Mouse (Mus musculus): ENCODE measurements around the gene Acyp1.
"Not testable (repeated sequence)": the region's sequence is repeated elsewhere in the genome, so short reads cannot be mapped to it uniquely, and the experiment has no call there.

Gene Acyp1

GRCm38 (mm10) chr12:85281756-85282155, 6.5 kb downstream of the Acyp1 start:
- not testable (repeated sequence) for DNase-seq

DNA sequence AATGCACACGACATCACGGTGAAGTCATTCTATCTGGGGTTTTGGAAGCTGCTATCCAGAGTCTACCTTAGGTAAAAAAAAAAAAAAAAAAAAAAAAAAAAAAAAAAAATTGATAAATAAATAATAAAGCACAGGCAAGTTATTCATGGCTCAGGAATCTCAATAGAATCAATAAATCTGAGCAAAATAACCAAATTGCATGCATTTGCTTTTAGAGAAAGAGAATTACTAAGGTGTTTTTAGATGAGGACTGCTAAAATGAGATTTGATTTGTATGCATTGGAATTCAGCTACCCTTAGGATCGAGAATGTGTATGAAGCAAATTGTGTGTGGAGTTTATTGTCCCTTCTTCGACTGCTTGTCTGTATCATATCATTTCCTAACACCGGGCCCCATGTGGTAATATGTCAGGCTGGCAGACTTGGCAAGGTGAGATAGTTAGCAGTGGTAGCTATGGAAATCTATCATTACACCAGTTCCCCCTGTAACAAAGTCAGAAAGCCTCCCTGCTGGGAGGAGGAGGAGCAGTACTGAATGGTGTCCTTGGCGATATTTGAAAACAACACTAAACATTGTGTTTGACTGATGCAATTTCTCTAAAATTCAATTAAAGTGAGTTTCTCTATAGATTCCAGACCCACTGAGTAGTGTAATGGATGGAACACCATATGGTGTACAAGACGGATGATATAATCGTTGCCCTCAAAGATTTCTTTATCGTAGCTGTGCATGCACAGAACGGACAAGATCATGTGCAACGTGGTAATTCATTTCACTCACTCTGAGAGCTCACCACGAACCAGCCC, 7.2 kb downstream of the Acyp1 start:
- no peak for DNase-seq

GRCm38 (mm10) chr12:85280105-85280844, 8.0 kb downstream of the Acyp1 start:
- DNase-seq, result peak; percentile 89

DNA sequence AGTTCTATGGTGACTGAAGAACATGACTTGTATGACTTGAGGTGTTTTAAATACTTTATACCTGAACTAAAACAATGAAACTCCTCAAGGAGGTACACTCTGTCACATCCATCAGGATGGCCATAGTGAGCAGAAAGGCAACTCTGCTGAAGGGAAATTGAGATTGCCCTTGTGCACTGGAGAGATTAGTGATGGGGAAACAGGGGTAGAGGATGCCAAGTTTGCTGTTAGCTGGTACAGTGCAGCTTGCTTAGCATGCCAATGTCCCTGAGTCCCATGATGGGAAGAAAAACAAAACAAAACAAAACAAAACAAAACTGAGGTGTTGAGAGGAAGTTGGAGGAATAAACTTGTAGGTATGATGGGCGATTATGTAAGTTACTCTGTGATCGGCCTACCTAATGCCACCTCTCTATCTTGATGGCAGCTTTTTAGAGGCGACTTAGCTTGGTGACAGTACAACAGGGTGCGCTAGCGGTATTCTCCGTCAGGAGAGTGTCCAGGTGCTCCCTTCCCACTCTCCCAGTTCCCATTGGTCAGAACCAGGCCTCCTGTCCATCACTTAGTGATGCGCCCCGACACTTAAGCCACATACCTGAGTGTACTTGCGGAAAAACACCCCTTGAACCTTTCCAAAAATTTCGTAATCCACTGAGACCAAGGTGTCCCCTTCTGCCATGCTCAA, 8.7 kb downstream of the Acyp1 start:
- no peak for DNase-seq

DNA sequence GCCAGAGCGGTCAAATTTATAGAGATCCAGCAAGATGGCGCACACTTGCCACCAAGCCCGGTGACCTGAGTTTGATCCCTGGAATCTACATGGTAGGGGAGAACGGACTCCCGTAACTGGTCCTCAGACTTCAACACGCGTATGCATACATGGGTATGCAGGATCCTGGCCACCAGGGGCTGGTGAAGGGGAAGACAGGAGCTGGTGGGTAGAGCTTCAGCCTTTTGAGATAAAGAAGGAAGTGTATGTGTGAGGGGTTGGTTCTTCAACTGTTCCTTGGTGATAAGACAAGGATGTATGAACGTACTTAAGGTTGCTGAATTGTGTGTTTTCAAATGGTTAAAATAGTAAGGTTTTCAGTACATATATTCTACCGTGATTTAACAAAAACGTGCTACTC, 9.3 kb downstream of the Acyp1 start:
- no peak for DNase-seq

DNA sequence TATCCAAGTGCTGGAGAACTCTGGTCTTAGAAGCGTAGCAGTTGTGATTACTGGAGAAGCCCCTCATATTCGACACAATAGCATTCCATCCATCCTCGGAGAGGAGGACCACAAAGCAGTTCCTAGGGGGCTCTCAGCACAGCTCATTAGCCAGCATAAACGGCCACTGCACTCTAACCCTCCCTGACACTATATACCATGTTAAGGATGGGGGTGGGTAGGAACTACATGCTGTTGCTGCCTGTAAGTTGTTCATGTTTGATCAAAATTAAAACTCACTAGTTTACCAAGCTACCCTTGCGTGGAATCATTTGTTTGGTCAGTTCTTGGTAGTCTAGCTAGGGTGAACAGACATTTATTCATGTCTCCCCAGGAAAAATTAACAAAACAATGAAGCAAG, 12.0 kb downstream of the Acyp1 start:
- no peak for DNase-seq

DNA sequence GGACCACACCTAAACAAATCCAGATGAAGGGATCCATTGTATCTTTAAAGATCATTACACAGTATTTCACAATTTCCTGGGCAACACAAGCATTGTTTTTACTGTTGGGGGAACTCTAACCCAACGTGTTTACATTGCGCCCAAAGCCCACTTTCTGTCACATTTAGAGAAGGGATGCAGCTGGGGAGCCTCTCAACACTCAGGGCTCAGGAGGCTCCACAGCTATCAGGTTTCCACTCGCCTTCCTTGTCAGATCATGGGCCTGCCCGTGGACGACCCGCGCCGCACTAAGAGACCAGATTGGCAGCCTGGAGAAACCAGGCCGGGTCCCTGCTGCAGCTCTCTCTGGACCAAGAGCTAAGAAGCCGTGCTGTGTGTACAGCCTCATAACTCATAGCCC, 14.7 kb downstream of the Acyp1 start:
- no peak for DNase-seq

- DNase-seq, result no peak
Observed at GRCm38 (mm10) chr12:85271843-85272206, 16.4 kb downstream of the Acyp1 start.

GRCm38 (mm10) chr12:85271132-85271842, 17.0 kb downstream of the Acyp1 start:
- no peak for DNase-seq

DNA sequence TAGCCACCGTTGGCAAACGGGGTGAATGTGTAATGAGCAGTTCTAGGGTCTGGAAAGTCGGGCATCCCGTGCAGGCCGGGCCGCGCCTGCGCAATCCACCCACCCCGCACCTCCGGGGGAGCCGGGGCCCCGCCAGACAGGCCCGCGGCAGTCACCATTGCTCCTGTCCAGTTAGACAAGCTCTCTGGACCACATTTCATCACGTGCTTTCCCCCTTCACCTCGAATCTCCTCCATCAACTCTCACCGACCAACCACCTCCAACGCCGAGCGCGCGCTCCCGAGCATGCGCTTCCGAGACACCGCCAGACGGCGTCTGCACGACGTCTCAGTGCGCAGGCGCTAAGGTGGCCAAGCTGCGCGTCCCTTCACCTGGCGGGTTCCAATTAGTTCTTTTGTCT, 17.9 kb downstream of the Acyp1 start, which contains the start of gene Mlh3:
TSS of gene Mlh3 (minus strand) at position 281 of the 400 bp plus-strand sequence.
- DNase-seq, result peak; percentile 81

GRCm38 (mm10) chr12:85269821-85270220, 18.4 kb downstream of the Acyp1 start:
- DNase-seq, result no peak

GRCm38 (mm10) chr12:85266248-85266647, 22.0 kb downstream of the Acyp1 start:
- no peak for DNase-seq

DNA sequence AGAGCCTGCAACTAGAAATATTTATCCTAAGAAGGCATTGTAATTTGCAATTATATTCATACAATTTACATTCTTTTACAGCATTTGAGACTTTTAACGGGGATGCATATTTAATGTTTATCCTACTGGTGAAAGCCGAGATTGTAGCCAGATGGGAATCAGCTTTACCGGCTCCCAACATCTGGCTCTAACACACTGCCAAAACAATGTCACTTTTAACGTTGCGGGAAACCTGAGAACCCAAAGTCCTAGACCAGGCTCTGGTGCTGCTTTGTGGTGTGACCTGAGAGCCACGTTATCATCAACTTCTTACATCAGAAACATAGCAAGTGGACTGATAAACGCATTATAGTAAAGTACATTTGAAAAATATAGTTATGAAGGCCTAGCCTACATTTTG, 23.3 kb downstream of the Acyp1 start:
- no peak for DNase-seq

DNA sequence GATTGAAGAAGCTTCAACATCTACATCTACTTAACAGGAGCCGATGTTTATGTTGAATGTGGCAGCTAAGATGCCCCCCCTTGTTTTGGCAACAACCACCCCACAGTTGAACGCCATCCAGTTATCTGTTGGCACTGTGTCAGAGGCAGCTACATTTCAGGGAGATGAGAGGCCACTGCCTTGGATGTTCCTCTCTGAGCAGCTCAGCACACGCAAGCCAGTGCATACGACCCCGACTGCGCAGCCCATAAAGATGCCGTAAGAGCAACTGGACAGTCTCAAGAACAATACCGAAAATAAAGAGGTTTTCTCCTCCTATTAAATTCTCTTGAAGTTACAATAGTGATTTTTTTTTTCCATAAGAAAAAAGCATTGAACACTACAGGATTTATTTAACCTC, 23.7 kb downstream of the Acyp1 start:
- no peak for DNase-seq

GRCm38 (mm10) chr12:85263190-85263589, 25.0 kb downstream of the Acyp1 start:
- DNase-seq, result no peak

- no peak for DNase-seq
Observed at GRCm38 (mm10) chr12:85262489-85262888, 25.7 kb downstream of the Acyp1 start.

DNA sequence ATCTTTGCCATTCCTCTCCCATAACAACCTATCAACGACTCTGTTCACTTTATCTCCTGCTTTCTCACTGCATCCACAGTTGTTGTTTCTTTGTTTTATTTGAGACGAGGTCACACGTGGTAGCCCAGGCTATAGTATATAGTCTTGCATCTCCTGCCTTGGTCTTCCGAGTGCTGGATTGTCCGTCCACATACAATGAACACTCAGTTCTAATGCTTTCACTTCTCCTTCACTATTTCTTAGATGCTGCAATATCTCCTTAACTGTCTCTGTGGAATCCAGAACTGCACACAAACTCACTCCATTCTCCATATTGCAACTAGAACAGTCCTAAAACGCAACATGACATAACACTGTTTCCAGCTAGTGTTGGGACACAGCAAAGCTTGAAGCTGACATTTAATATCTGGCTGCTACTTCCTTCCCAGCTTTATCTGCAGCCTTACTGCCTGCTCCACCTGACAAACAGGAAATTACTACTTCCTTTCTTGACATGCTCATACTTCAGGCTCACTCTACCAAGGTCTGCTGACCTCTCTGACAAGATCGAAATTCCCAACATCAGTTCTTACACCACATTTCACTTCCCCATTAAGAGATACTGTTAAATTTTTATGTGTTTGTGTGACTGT, 31.1 kb downstream of the Acyp1 start:
- DNase-seq, result no peak

DNA sequence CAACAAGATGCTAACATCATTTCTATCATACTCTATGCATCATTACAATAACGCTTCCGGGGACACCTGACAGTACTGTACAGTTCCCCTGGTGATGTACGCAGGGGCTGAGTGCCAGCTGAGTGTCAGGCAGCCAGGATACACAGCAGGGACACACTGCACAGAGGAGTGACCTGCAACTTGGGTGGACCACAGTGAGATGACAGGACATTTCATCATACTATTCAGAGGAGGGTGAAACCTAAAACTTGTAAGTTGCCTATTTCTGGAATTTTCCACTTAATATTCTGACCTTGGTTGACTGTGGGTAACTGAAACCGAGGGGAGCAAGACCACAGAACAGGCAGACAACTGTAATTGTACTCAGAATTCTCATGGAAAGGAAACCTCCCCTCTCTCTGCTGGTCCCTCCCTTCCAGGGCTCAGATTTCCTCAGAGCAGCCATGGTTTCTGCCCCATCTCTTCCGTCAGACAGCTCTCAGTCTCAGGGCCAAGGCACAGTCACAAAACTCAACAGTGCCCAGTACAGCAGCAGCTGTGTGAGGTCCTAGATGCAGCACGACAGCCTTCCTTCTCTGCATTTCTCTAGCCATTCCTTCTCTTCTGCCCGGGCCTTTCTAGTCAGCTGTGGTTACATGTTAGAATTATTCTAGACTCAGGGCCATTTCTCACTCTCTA, 32.0 kb downstream of the Acyp1 start:
- DNase-seq, result no peak

DNA sequence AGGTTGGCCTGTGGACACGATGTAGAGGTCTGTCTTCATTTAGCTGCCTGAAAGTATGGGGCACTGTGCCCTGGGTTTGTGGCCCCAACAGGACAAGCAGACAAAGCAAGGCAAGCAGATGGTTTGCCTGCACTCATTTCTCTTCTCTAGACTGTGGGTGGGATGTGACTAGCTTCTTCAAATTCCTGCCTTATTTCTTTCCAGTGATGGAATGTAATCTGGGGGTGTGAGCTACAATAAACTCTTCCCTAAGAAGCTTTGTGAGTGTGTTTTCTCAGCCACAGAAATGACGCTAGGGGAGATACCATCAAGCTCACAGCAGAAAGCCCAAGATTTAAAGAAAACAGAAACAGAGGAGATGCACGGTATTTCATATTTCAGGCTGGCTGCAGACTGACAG, 36.2 kb downstream of the Acyp1 start:
- DNase-seq, result no peak

DNA sequence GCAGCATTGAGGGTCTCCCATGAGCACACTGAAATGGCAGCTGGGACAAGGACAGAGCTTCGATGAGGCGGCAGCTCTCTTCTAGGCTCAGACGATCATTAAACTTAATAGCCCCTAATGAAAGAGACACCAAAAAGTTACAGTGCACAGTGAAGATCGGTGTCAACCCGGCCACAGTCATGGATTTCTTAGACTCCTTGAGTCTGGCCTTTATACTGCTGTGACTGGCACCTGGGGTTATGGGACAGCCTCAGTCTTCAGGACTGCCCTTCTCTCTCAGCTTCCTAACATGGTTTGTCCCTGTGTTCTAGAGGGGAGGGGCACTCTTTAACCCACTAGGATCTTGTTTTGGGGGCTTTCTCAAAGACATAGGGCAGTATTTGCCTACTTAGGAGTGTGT, 50.7 kb downstream of the Acyp1 start:
- DNase-seq, result no peak

- no peak for DNase-seq
Observed at GRCm38 (mm10) chr12:85233376-85234358, 54.6 kb downstream of the Acyp1 start.
